Mouse (Mus musculus) kidney, embryonic 14.5 days (tissue): ENCODE measurements at regions not wholly inside any gene's neighbourhood (a gene's known extent, or its start where the extent isn't known, plus 50 kb on each side); places are given as distances from the start of the nearest gene placed in this dataset.
A peak's percentile ranks its signal among the peaks of the same experiment; 100 is the strongest.

Source experiments
- ATAC-seq: fragments of 200-750 bp; cut with Nextera tagmentation; 2 replicates; pipeline ENCODE4 v1.8.0; 2017; ENCODE audit warnings: moderate number of reproducible peaks, mild to moderate bottlenecking, moderate TSS enrichment, moderate library complexity; ENCODE audit not compliant: low FRiP score, low TSS enrichment
- H3K27ac ChIP-seq: fragments of 300-500 bp; sonication (generic); 2 replicates; pipeline ENCODE4 v1.5.1; 2014; ENCODE audit warnings: low read depth, mild to moderate bottlenecking, low read length, moderate library complexity, mixed read lengths
- H3K27me3 ChIP-seq: fragments of 300-500 bp; sonication (generic); 2 replicates; pipeline ENCODE4 v1.6.1; 2014; ENCODE audit warnings: mild to moderate bottlenecking, low read length; ENCODE audit not compliant: control insufficient read depth, insufficient read depth
- H3K36me3 ChIP-seq: fragments of 300-500 bp; sonication (generic); 2 replicates; pipeline ENCODE4 v1.6.1; 2014; ENCODE audit warnings: low read length, mixed read lengths; ENCODE audit not compliant: control insufficient read depth, insufficient read depth
- H3K4me1 ChIP-seq: fragments of 300-500 bp; sonication (generic); 2 replicates; pipeline ENCODE4 v1.6.1; 2014; ENCODE audit warnings: low read length, mixed read lengths; ENCODE audit not compliant: control insufficient read depth, insufficient read depth
- H3K4me2 ChIP-seq: fragments of 300-500 bp; sonication (generic); replicated peaks from 2 replicates; pipeline ENCODE4 v1.6.1; 2014; ENCODE audit warnings: low read depth, mild to moderate bottlenecking, low read length
- H3K4me3 ChIP-seq: fragments of 300-500 bp; sonication (generic); 2 replicates; pipeline ENCODE4 v1.5.1; 2014; ENCODE audit warnings: mild to moderate bottlenecking, low read length
- H3K9ac ChIP-seq: fragments of 300-500 bp; sonication (generic); 2 replicates; pipeline ENCODE4 v1.6.1; 2014; ENCODE audit warnings: low read depth, mild to moderate bottlenecking, low read length, moderate library complexity
- H3K9me3 ChIP-seq: fragments of 300-500 bp; sonication (generic); 2 replicates; pipeline ENCODE4 v1.6.1; 2016; ENCODE audit warnings: low read length; ENCODE audit not compliant: control insufficient read depth
- WGBS: fragments of 180-500 bp; shearing (Covaris S2); extraction: QIAGEN DNeasy Blood & Tissue Kit; methylation state at CpG from one replicate; pipeline ENCODE4 v1.1.7; 2014; 5-methylcytosine and 5-hydroxymethylcytosine counted together

DNA sequence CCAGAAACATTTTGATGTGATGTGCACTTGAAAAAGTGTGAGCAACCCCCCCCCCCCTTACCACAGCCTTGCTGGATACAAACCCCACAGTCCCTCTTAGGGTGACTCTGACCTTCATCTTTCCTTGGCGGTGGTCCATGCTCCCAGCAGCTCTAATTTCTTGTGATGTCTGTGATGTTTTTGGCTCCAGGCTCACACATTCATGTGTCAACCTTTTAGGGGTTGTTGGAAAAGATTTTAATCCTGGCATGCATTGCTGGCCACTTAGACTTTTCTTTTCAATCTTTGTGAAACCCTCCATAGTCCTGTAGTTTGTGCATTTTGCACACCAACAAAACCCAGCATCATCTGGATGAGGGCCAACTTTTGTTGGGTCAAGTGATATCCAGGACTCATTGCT lies 134.9 kb upstream of the Igfbp3 start:
- Histone ChIP-seq H3K4me3 (no peak overlapping the region), H3K4me1 (no peaks in the 10 kb centered on the region), H3K27me3 (no peaks in the 10 kb centered on the region), H3K9ac (no peak overlapping the region), H3K9me3 (no peaks in the 10 kb centered on the region), H3K4me2 (no peak overlapping the region), H3K36me3 (no peaks in the 10 kb centered on the region), H3K27ac (no peak overlapping the region)
- WGBS, result 74% methylated on average over 1 of the region's 1 CpGs
- no peak for ATAC-seq

DNA sequence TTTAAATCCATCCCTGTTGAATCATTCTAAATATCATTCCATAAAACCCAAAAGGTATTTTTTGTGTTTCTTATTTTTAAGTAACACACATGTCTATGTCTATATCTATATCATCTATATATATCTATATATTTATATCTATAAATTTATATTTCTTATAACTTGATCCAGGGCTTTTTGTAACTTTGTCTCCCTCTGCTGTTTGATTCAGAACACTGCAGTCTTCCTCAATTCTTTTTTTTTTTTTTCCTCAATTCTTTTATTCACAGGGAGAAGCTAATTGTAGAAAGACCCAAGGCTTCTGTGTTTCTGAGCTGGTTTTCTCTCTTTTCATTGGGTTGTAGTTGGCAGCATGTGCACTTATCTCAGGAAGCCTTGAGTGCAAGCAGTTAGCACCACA lies 124.1 kb upstream of the Igfbp3 start:
- no peak overlapping the region for H3K9ac ChIP-seq
- peaks cover 10% of the 10 kb centered on the region for H3K9me3 ChIP-seq
- ATAC-seq, result no peak
- no peak overlapping the region for H3K4me3 ChIP-seq
- H3K36me3 ChIP-seq, result no peaks in the 10 kb centered on the region
- no peak overlapping the region for H3K4me2 ChIP-seq
- no peaks in the 10 kb centered on the region for H3K4me1 ChIP-seq
- no peaks in the 10 kb centered on the region for H3K27me3 ChIP-seq
- no peak overlapping the region for H3K27ac ChIP-seq

DNA sequence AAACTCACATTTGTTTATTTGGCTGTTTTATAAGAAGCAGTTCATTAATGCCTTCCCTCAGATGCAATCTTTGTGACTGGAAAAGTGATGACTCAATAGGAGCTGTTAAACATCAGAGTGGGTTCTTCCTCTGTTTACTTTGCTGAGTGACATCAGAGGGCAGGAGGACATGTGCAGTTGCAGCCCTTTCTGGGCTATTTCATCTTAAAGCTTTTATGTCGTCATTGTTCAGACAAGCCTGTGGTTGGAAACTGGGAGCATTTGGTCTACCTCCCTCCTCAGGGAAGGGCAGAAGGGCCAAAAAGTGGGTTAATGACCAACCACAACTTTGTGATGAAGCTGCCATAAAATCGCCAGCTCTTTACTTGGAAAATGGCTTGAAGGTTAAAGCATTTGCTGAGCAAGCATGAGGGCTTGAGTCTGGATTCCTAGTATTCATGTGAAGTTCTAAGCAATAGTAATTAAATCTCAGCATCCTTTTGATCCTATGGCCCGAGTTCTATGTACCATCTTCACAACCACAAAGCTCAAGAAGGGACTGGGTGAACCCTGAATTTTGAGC lies 103.8 kb upstream of the Igfbp3 start:
- Histone ChIP-seq H3K4me2 (no peak overlapping the region), H3K36me3 (no peaks in the 10 kb centered on the region), H3K9ac (no peak overlapping the region), H3K27ac (no peak overlapping the region), H3K4me1 (no peaks in the 10 kb centered on the region), H3K27me3 (no peaks in the 10 kb centered on the region), H3K9me3 (no peaks in the 10 kb centered on the region), H3K4me3 (no peak overlapping the region)
- no peak for ATAC-seq
- 43% methylated on average over 3 of the region's 3 CpGs for WGBS

DNA sequence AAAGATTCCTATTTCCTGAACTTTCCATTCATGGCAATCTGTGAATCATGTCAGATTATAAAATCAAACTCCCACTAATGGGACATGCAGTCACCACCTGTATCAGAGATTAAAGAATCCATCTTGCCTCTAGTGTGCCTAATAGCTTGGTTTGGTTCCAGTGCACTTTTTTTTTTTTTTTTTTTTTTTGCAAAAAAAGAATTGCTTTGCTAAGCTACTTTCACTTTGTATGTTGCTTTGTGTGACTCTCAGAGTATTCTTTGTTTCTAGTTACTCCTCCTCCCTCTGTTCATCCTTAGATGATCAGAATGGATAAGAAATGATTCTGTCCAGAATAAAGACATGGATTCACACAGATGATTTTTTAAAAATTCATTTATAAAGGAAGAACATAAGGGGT lies 82.5 kb upstream of the Igfbp3 start:
- Histone ChIP-seq H3K36me3 (no peaks in the 10 kb centered on the region), H3K4me3 (no peak overlapping the region), H3K9ac (no peak overlapping the region), H3K4me1 (no peaks in the 10 kb centered on the region), H3K4me2 (no peak overlapping the region), H3K27ac (no peak overlapping the region), H3K9me3 (no peaks in the 10 kb centered on the region), H3K27me3 (no peaks in the 10 kb centered on the region)
- ATAC-seq, result no peak

DNA sequence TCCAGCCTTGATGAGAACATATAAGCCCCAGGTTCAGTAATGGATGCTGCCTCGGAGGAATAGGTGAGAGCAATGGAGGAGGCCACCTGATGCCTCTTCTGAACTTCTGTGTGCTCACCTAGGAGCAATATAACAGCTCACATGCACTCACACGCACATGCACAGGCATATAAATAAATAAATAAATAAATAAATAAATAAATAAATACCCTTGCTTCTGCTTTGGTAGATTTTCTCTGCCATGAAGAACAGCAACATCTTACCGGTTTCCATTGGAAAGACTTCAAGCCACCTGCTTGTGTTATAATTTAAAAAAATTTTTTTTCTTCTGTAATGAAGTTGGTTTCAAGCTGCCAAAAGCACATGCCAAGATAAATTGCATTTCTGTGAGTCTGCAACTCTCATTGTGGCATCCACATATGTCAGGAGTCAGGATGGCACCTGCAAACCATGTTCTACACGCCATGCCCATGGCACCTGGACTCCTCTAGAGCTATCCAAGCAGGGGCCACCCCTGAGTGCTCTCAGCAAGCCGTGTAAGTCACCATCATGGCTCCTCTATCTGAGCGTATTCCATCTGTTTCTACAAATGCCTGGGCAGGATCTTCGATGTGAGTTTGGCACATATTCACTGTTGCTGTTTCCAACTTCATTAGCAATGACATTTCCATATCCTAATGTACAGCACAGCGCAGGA lies 75.7 kb upstream of the Igfbp3 start:
- H3K27ac ChIP-seq, result no peak overlapping the region

DNA sequence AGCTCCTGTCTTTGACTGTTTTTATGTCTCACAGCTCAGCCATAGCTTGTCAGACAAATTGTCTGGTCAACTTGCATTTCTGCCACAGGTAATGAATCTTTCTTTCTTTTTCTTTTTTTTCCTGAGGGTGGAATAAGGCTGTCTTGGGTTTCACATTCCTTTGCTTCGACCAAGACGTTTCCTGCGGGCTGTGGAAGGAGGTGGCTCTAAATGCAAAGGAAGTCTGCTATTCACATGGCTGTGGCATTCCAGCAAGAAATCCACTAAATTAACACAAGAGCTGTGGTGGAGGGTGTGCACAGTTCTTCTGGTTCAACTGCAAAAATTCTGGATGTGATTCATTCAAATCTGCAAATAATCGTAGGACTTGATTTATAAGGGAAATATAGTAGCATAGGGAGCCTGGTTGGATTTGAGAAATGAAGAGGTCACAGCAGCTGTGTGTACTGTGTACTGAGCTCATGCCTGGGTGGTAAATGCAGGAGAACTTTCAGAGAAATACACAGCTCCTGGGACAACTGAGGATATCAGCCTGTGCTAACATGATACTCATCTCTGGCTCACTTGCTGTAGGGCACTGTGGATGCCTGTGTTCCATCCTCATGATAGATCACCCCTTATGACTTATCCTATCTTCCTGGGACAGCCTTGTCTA lies 71.2 kb upstream of the Igfbp3 start:
- Histone ChIP-seq H3K4me1 (0 out of 2 replicates have a peak, but pooled peaks cover 3% of the 10 kb centered on the region), H3K27ac (peak overlapping the region; percentile 37; the same call in 1 of the 2 replicates), H3K9ac (no peak overlapping the region), H3K4me3 (no peak overlapping the region), H3K36me3 (no peaks in the 10 kb centered on the region), H3K4me2 (no peak overlapping the region), H3K27me3 (no peaks in the 10 kb centered on the region), H3K9me3 (no peaks in the 10 kb centered on the region)
- peak; percentile 83 for ATAC-seq
- WGBS, result 18% methylated on average over 4 of the region's 4 CpGs

More for the DNA sequence above, 75.7 kb upstream of the Igfbp3 start:
- WGBS, result 87% methylated on average over 8 of the region's 8 CpGs
- Histone ChIP-seq H3K9ac (no peak overlapping the region), H3K4me3 (no peak overlapping the region), H3K4me2 (no peak overlapping the region), H3K36me3 (no peaks in the 10 kb centered on the region), H3K9me3 (no peaks in the 10 kb centered on the region), H3K27me3 (no peaks in the 10 kb centered on the region), H3K4me1 (0 out of 2 replicates have a peak, but pooled peaks cover 3% of the 10 kb centered on the region)
- ATAC-seq, result no peak

DNA sequence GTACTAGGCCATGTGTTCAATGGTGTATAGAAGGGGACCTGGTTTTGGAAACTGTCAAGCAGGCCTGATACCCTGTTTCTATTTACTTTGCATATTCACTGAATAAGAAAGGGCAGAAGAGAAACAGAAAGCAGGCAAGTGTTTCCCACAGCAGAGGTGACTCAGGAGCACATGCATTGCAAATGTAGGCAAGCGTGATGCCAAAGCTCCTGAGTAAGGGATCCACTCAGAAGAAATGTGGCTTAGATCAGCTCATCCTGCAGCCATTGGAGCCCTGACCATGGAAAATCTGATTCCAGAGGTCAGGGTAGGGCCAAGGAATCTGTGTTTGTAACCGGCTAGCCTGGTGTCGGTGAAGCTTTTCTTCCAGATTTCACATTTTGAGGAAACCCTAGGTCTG lies 69.3 kb upstream of the Igfbp3 start:
- Histone ChIP-seq H3K9ac (no peak overlapping the region), H3K27ac (no peak overlapping the region), H3K9me3 (no peaks in the 10 kb centered on the region), H3K27me3 (no peaks in the 10 kb centered on the region), H3K4me3 (no peak overlapping the region), H3K4me1 (0 out of 2 replicates have a peak, but pooled peaks cover 3% of the 10 kb centered on the region), H3K36me3 (no peaks in the 10 kb centered on the region), H3K4me2 (no peak overlapping the region)
- 90% methylated on average over 3 of the region's 3 CpGs for WGBS
- no peak for ATAC-seq

DNA sequence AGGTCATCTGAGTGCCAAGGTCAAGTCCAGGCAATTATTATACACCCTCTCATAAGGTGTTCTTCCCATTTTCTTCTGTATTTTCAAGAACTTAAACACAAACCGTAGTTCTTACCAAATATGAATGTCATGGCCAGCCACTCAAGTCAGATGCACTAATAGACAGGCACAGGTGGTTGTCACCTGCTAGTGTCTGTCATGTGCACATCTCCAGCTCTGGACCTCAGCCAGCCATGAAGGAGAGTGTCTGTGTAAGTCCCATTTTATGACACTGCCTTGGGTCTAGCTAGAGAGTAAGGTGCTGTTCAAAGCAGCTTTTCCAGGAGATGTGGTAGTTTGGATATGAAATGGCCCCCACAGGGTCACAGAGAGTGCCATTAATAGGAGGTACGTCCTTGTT lies 68.5 kb upstream of the Igfbp3 start:
- no peak for ATAC-seq
- Histone ChIP-seq H3K27me3 (no peaks in the 10 kb centered on the region), H3K4me1 (0 out of 2 replicates have a peak, but pooled peaks cover 3% of the 10 kb centered on the region), H3K9me3 (no peaks in the 10 kb centered on the region), H3K4me3 (no peak overlapping the region), H3K9ac (no peak overlapping the region), H3K36me3 (no peaks in the 10 kb centered on the region), H3K27ac (no peak overlapping the region), H3K4me2 (no peak overlapping the region)
- 83% methylated on average over 2 of the region's 2 CpGs for WGBS

DNA sequence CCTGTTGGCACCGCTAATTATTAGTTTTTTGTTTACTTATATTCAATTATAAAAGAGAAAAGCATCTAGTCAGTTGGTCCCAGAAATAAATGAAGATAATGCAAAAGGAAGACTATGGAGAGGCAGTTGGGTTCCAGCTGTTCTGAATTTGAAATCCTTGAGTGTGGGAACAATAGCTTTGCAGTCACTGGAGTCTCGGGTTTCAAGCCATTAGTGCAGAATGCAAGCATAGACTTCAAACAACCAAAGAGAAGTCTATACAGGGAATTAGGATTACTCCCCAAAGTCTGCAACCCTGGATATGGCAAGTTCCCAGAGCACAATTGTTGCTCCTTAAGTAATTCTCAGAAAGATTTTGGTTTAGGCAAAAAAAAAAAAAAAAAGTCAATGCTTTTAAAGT lies 67.9 kb upstream of the Igfbp3 start:
- no peak overlapping the region for H3K4me3 ChIP-seq
- no peaks in the 10 kb centered on the region for H3K36me3 ChIP-seq
- no peak overlapping the region for H3K9ac ChIP-seq
- H3K27me3 ChIP-seq, result no peaks in the 10 kb centered on the region
- ATAC-seq, result no peak
- WGBS, result 33% methylated on average over 2 of the region's 2 CpGs
- H3K4me2 ChIP-seq, result no peak overlapping the region
- no peak overlapping the region for H3K27ac ChIP-seq
- 0 out of 2 replicates have a peak, but pooled peaks cover 3% of the 10 kb centered on the region for H3K4me1 ChIP-seq
- H3K9me3 ChIP-seq, result no peaks in the 10 kb centered on the region
